In the genomic region with DNA sequence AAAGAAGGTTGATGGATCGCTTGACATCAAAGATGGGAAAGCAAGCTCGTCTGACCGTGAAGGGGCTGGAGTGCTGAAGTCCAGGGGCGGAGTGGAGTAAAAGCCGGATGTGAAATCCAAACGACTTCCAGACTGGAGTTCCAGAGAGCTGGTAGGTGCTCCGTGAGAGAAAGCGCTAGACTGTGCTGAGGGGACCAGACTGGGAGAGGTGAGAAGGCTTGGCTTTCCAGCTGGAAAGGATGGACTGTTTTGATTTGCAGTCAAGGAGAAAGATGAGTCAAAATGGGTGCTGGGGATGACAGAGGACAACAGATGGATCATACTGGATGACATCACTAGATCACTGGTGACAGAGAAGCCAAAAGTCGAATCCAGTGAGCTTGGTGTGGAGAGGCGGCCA, we compare ENCODE assay signal across 17 mouse cellular contexts.
"Had no signal": no experiment of that assay in that cellular context is flagged by ENCODE, and none has a peak within 500 bp of the region (broad histone marks: within the 10 kb centered on the region; RNA-seq: fewer than 3 reads in every experiment).

No protein-coding gene starts in this region.

- DNase-seq: lung, embryonic 14.5 days; lung, postnatal 10 days; lung, postnatal 4 days; midbrain, embryonic 14.5 days; retina, postnatal 1 day; right cerebral cortex, adult 18-20 months; right cerebral cortex, postnatal 25 days; right cerebral cortex, postnatal 4 days; spleen, adult 18-20 months; thymus, adult 18-20 months; thymus, postnatal 14 days; thymus, postnatal 36 days had no signal

- H3K27me3 ChIP-seq: neural tube, embryonic 13.5 days; neural tube, embryonic 15.5 days had no signal

- H3K4me3 ChIP-seq: midbrain, embryonic 10.5 days; midbrain, embryonic 12.5 days; myocyte; neural tube, embryonic 13.5 days; neural tube, embryonic 15.5 days had no signal

- H3K27ac ChIP-seq: midbrain, embryonic 10.5 days; midbrain, embryonic 12.5 days; neural tube, embryonic 13.5 days; neural tube, embryonic 15.5 days had no signal
